Mouse (Mus musculus): ENCODE results near the gene Fut2. TPM values are rescaled to one million over a fixed set of nuclear protein-coding genes. Genes with fewer than 3 reads are reported as not detected.
A peak's percentile ranks its signal among the peaks of the same experiment; 100 is the strongest.
"Not testable (repeated sequence)": the region's sequence is repeated elsewhere in the genome, so short reads cannot be mapped to it uniquely, and the experiment has no call there.

The Fut2 gene
- polyA plus RNA-seq, 1 experiment from 2014 or later: 35.1 TPM

GRCm38 (mm10) chr7:45660746-45661478, 5.3 kb downstream of the Fut2 start:
- Histone ChIP-seq H3K4me3 (ENCODE audit: low read depth, low read length) (no peak overlapping the region), H3K4me2 (replicated peaks; ENCODE audit: low read depth) (no peak overlapping the region), H3K9ac (ENCODE audit: low read length) (no peak overlapping the region), H3K36me3 (ENCODE audit: control insufficient read depth, insufficient read depth, low read length) (no peaks in the 10 kb centered on the region), H3K27ac (replicated peaks) (peak overlapping the region; percentile 56; the same call in 1 of the 2 replicates), H3K4me1 (replicated peaks; ENCODE audit: control insufficient read depth, insufficient read depth) (peaks cover 2% of the 10 kb centered on the region; the same call in 1 of the 2 replicates), H3K9me3 (ENCODE audit: control insufficient read depth, low read length) (no peaks in the 10 kb centered on the region), H3K27me3 (ENCODE audit: control insufficient read depth, insufficient read depth, low read length) (no peaks in the 10 kb centered on the region)
- ATAC-seq (ENCODE audit: low FRiP score, low TSS enrichment): no peak
- WGBS: 78% methylated on average over 11 of the region's 11 CpGs
- no peak for TF ChIP-seq EP300 (optimal IDR thresholded peaks at IDR 0.05)
- no peak for TF ChIP-seq CTCF (IDR thresholded peaks at IDR 0.05; ENCODE audit: low read depth)
- no peak for DNase-seq (ENCODE audit: low spot score)

DNA sequence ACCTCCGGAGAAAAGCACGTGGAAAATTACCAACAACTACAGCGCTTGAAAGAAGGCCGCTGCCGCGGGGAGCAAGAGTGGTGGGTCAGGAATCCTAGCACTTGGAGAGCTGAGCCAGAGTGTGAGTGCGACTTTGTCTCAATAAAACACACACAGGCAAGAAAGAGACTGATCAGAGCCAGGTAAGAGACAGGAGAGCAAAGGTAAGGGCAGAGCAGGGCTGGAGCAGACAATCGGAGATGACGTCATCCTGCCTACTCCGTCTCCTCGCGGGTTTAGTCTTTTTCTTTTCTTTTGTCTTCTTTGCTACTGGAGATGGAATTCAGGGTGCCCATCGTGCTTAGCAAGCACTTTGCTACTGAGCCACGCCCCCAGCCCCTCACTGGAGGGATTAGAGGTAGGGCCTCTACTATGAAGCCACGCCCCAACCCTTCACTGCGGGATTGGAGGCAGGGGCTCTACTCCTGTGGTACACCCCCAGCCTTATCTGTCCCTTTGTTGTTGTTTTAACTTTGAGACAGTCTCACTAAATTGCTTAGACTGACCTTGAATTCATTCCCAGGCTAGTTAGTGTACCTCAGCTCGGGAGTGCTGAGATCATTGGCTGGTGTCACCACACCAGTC, 11.7 kb downstream of the Fut2 start:
- no peak for TF ChIP-seq EP300 (optimal IDR thresholded peaks at IDR 0.05)
- TF ChIP-seq CTCF (IDR thresholded peaks at IDR 0.05; ENCODE audit: low read depth): no peak
- Histone ChIP-seq H3K27me3 (ENCODE audit: control insufficient read depth, insufficient read depth, low read length) (no peaks in the 10 kb centered on the region), H3K9me3 (ENCODE audit: control insufficient read depth, low read length) (no peaks in the 10 kb centered on the region), H3K4me3 (ENCODE audit: low read depth, low read length) (no peak overlapping the region), H3K36me3 (ENCODE audit: control insufficient read depth, insufficient read depth, low read length) (no peaks in the 10 kb centered on the region), H3K27ac (replicated peaks) (peak overlapping the region; percentile 69; the same call in 1 of the 2 replicates), H3K9ac (ENCODE audit: low read length) (peak overlapping the region; percentile 27; the same call in 1 of the 2 replicates), H3K4me1 (replicated peaks; ENCODE audit: control insufficient read depth, insufficient read depth) (0 out of 2 replicates have a peak, but pooled peaks cover 2% of the 10 kb centered on the region), H3K4me2 (replicated peaks; ENCODE audit: low read depth) (0 out of 2 replicates have a peak overlapping the region, but pooled peaks have one; percentile 14)
- WGBS: 28% methylated on average over 17 of the region's 17 CpGs
- DNase-seq (ENCODE audit: low spot score) (no peak), ATAC-seq (ENCODE audit: low FRiP score, low TSS enrichment) (peak; percentile 55)

- H3K9ac ChIP-seq (ENCODE audit: low read length); H3K36me3 ChIP-seq (ENCODE audit: control insufficient read depth, insufficient read depth, low read length); H3K4me3 ChIP-seq (ENCODE audit: low read depth, low read length); H3K4me2 ChIP-seq (replicated peaks; ENCODE audit: low read depth); H3K27ac ChIP-seq (replicated peaks); H3K9me3 ChIP-seq (ENCODE audit: control insufficient read depth, low read length); ATAC-seq (ENCODE audit: low FRiP score, low TSS enrichment); DNase-seq (ENCODE audit: low spot score); H3K27me3 ChIP-seq (ENCODE audit: control insufficient read depth, insufficient read depth, low read length); H3K4me1 ChIP-seq (replicated peaks; ENCODE audit: control insufficient read depth, insufficient read depth): not testable (repeated sequence)
- 93% methylated on average over 19 of the region's 20 CpGs for WGBS
Measured at GRCm38 (mm10) chr7:45650484-45650883, 15.7 kb downstream of the Fut2 start.

DNA sequence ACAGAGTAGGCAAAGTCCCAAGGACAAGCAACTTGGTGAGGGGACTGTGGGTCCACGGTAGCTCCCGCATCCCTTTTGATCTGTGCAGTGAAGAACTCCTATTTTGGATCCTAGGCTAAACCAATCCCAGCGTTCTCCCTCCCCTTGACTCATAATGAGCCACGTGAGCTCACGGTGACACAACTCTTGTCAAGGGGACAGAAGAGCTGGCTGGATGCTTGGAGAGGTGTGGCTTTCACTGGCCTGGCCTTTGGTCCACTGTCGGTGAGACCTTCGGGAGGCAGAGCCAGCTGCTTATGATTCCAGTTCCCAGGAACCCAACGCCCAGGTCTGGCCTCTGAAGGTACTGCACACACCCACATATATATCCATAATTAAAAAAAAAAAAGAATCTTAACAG, 16.8 kb downstream of the Fut2 start:
- H3K27ac ChIP-seq (replicated peaks): no peak overlapping the region
- WGBS: 71% methylated on average over 8 of the region's 8 CpGs
- no peak overlapping the region for H3K9ac ChIP-seq (ENCODE audit: low read length)
- no peak overlapping the region for H3K4me3 ChIP-seq (ENCODE audit: low read depth, low read length)
- DNase-seq (ENCODE audit: low spot score) (no peak), ATAC-seq (ENCODE audit: low FRiP score, low TSS enrichment) (peak; percentile 47; the same call in 1 of the 2 replicates)
- H3K36me3 ChIP-seq (ENCODE audit: control insufficient read depth, insufficient read depth, low read length): no peaks in the 10 kb centered on the region
- H3K4me1 ChIP-seq (replicated peaks; ENCODE audit: control insufficient read depth, insufficient read depth): no peaks in the 10 kb centered on the region
- no peaks in the 10 kb centered on the region for H3K9me3 ChIP-seq (ENCODE audit: control insufficient read depth, low read length)
- no peak for TF ChIP-seq EP300 (optimal IDR thresholded peaks at IDR 0.05)
- no peak for TF ChIP-seq CTCF (IDR thresholded peaks at IDR 0.05; ENCODE audit: low read depth)
- H3K4me2 ChIP-seq (replicated peaks; ENCODE audit: low read depth): no peak overlapping the region
- H3K27me3 ChIP-seq (ENCODE audit: control insufficient read depth, insufficient read depth, low read length): no peaks in the 10 kb centered on the region

- no peaks in the 10 kb centered on the region for H3K9me3 ChIP-seq (ENCODE audit: control insufficient read depth, low read length)
- H3K4me2 ChIP-seq (replicated peaks; ENCODE audit: low read depth): no peak overlapping the region
- H3K27ac ChIP-seq (replicated peaks): no peak overlapping the region
- no peak overlapping the region for H3K4me3 ChIP-seq (ENCODE audit: low read depth, low read length)
- no peak for TF ChIP-seq CTCF (IDR thresholded peaks at IDR 0.05; ENCODE audit: low read depth)
- no peak for TF ChIP-seq EP300 (optimal IDR thresholded peaks at IDR 0.05)
- H3K27me3 ChIP-seq (ENCODE audit: control insufficient read depth, insufficient read depth, low read length): no peaks in the 10 kb centered on the region
- no peak overlapping the region for H3K9ac ChIP-seq (ENCODE audit: low read length)
- no peak for DNase-seq (ENCODE audit: low spot score)
- H3K36me3 ChIP-seq (ENCODE audit: control insufficient read depth, insufficient read depth, low read length): no peaks in the 10 kb centered on the region
- peaks cover 10% of the 10 kb centered on the region for H3K4me1 ChIP-seq (replicated peaks; ENCODE audit: control insufficient read depth, insufficient read depth)
- no peak for ATAC-seq (ENCODE audit: low FRiP score, low TSS enrichment)
- 77% methylated on average over 4 of the region's 4 CpGs for WGBS
Measured at GRCm38 (mm10) chr7:45646671-45647070, 19.5 kb downstream of the Fut2 start.

DNA sequence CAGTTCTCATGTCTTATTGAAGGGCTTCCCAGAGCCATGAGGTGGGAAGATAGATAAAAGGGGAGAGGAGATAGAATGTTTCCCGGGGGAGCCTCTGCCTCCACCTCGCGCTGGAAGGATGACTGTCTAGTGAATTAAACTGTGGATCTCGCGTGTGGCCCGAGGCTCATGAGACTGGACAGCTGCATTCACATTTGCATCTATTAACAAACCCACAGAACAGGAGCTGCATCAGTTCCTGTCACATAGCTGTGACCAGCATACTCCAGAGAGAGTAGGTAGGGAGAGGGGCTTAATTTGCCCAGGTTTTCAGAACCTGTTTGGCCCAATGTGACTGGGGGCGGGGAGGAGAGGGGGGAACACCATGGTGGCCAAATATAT, 20.6 kb downstream of the Fut2 start:
- Histone ChIP-seq H3K4me3 (ENCODE audit: low read depth, low read length) (no peak overlapping the region), H3K4me2 (replicated peaks; ENCODE audit: low read depth) (no peak overlapping the region), H3K4me1 (replicated peaks; ENCODE audit: control insufficient read depth, insufficient read depth) (peaks cover 17% of the 10 kb centered on the region), H3K9me3 (ENCODE audit: control insufficient read depth, low read length) (no peaks in the 10 kb centered on the region), H3K9ac (ENCODE audit: low read length) (no peak overlapping the region), H3K36me3 (ENCODE audit: control insufficient read depth, insufficient read depth, low read length) (no peaks in the 10 kb centered on the region), H3K27me3 (ENCODE audit: control insufficient read depth, insufficient read depth, low read length) (no peaks in the 10 kb centered on the region), H3K27ac (replicated peaks) (no peak overlapping the region)
- no peak for DNase-seq (ENCODE audit: low spot score)
- no peak for ATAC-seq (ENCODE audit: low FRiP score, low TSS enrichment)
- no peak for TF ChIP-seq EP300 (optimal IDR thresholded peaks at IDR 0.05)
- no peak for TF ChIP-seq CTCF (IDR thresholded peaks at IDR 0.05; ENCODE audit: low read depth)
- WGBS: 86% methylated on average over 7 of the region's 7 CpGs

All from stomach, postnatal 0 days (tissue).